Mouse (Mus musculus): ENCODE results near the gene Rras. TPM values are rescaled to one million over a fixed set of nuclear protein-coding genes. Genes with fewer than 3 reads are reported as not detected.

Gene Rras
- total and polyA plus RNA-seq, 3 experiments, result 5.0 to 24.1 TPM; not detected in 1

- TF ChIP-seq SMC3 (IDR thresholded peaks at IDR 0.05; ENCODE audit: low read depth, low read length), result no peak
- TF ChIP-seq TCF12 (IDR thresholded peaks at IDR 0.05; ENCODE audit: low read depth, low read length), result no peak; the same call in 1 of the 2 replicates
- no peak for TF ChIP-seq POLR2AphosphoS5 (IDR thresholded peaks at IDR 0.05; ENCODE audit: borderline replicate concordance, low read depth, low read length)
- no peak; the same call in 1 of the 2 replicates for TF ChIP-seq MXI1 (IDR thresholded peaks at IDR 0.05; ENCODE audit: low read depth, low read length)
- TF ChIP-seq NELFE (IDR thresholded peaks at IDR 0.05; ENCODE audit: low read depth, low read length), result peak; percentile 62
These were observed at the start of gene Rras (continued) for GRCm38 (mm10) chr7:45017242-45018061.

- H3K4me3 ChIP-seq (ENCODE audit: control insufficient read depth in 1 of 2, insufficient read depth in 1 of 2, low read depth in 2 of 2, low read length in 2 of 2), result peak overlapping the region; percentile 56 to 80
- peak overlapping the region; percentile 48 for H3K9ac ChIP-seq (ENCODE audit: control insufficient read depth, low read depth, low read length, poor library complexity, severe bottlenecking)
- H3K27ac ChIP-seq (ENCODE audit: control insufficient read depth, low read depth, low read length), result peak overlapping the region; percentile 27
- H3K27me3 ChIP-seq (ENCODE audit: control insufficient read depth in 1 of 2, insufficient read depth in 2 of 2, low read length in 2 of 2), result no peaks in the 10 kb centered on the region
- no peaks in the 10 kb centered on the region; a peak in 1 of 4 replicates for H3K36me3 ChIP-seq (ENCODE audit: control insufficient read depth in 1 of 2, insufficient read depth in 2 of 2, low read length in 2 of 2)
- H3K4me1 ChIP-seq (ENCODE audit: control insufficient read depth in 1 of 2, insufficient read depth in 2 of 2, low read length in 2 of 2), result peaks cover 0 to 5% of the 10 kb centered on the region in 2 experiments; a peak in 1 of 4 replicates
- no peaks in the 10 kb centered on the region for H3K79me2 ChIP-seq (ENCODE audit: control insufficient read depth, insufficient read depth, low read length, poor library complexity)
- H3K9me3 ChIP-seq (replicated peaks; ENCODE audit: insufficient read depth, low read length), result no peaks in the 10 kb centered on the region
- DNase-seq (ENCODE audit: low read depth, low spot score), result peak; percentile 98
- no peak for TF ChIP-seq TAL1 (IDR thresholded peaks at IDR 0.05; ENCODE audit: low read length)
- TF ChIP-seq ZMIZ1 (IDR thresholded peaks at IDR 0.05; ENCODE audit: low read depth, low read length), result no peak
- no peak for TF ChIP-seq MYC (IDR thresholded peaks at IDR 0.05; ENCODE audit: low read depth, low read length)
- no peak for TF ChIP-seq ZNF384 (IDR thresholded peaks at IDR 0.05; ENCODE audit: low read depth, low read length)
- TF ChIP-seq NRF1 (IDR thresholded peaks at IDR 0.05; ENCODE audit: insufficient read depth, low read depth, low read length, poor library complexity, severe bottlenecking), result peak; percentile 25; the same call in 1 of the 2 replicates
- TF ChIP-seq POLR2AphosphoS5 (IDR thresholded peaks at IDR 0.05; ENCODE audit: borderline replicate concordance, low read depth, low read length), result no peak
- TF ChIP-seq UBTF (IDR thresholded peaks at IDR 0.05; ENCODE audit: borderline replicate concordance, insufficient read depth, low read depth, low read length), result no peak
- TF ChIP-seq ELF1 (IDR thresholded peaks at IDR 0.05; ENCODE audit: low read depth, low read length), result 0 out of 2 replicates have a peak, but pooled peaks have one; percentile 23
- no peak for TF ChIP-seq USF1 (IDR thresholded peaks at IDR 0.05; ENCODE audit: low read depth, low read length)
- TF ChIP-seq MAFK (IDR thresholded peaks at IDR 0.05; ENCODE audit: borderline replicate concordance, low read depth, low read length), result no peak
- TF ChIP-seq SMC3 (IDR thresholded peaks at IDR 0.05; ENCODE audit: low read depth, low read length), result no peak
- TF ChIP-seq TBP (IDR thresholded peaks at IDR 0.05; ENCODE audit: low read depth, low read length), result peak; percentile 37; the same call in 1 of the 2 replicates
- TF ChIP-seq E2F4 (IDR thresholded peaks at IDR 0.05; ENCODE audit: borderline replicate concordance, low read depth, low read length), result no peak
- peak; percentile 76 for TF ChIP-seq CHD2 (IDR thresholded peaks at IDR 0.05; ENCODE audit: low read length)
- no peak for TF ChIP-seq EP300 (IDR thresholded peaks at IDR 0.05; ENCODE audit: low read depth in 1 of 2, low read length in 2 of 2)
- TF ChIP-seq JUND (IDR thresholded peaks at IDR 0.05; ENCODE audit: low read depth, low read length), result no peak
- TF ChIP-seq KAT2A (conservative IDR thresholded peaks at IDR 0.05; ENCODE audit: low read depth, low read length), result no peak
- TF ChIP-seq SIN3A (IDR thresholded peaks at IDR 0.05; ENCODE audit: low read length), result peak; percentile 72
- peak; percentile 61 for TF ChIP-seq NELFE (IDR thresholded peaks at IDR 0.05; ENCODE audit: low read depth, low read length)
- TF ChIP-seq GATA1 (IDR thresholded peaks at IDR 0.05; ENCODE audit: low read depth, low read length), result no peak
- TF ChIP-seq MEF2A (IDR thresholded peaks at IDR 0.05; ENCODE audit: extremely low read depth, insufficient replicate concordance, low read depth, low read length, poor library complexity, severe bottlenecking), result no peak
- no peak; the same call in 1 of the 2 replicates for TF ChIP-seq MXI1 (IDR thresholded peaks at IDR 0.05; ENCODE audit: low read depth, low read length)
- TF ChIP-seq BHLHE40 (IDR thresholded peaks at IDR 0.05; ENCODE audit: borderline replicate concordance, low read depth, low read length), result no peak
- TF ChIP-seq ETS1 (IDR thresholded peaks at IDR 0.05; ENCODE audit: low read depth, low read length), result no peak
- no peak for TF ChIP-seq MYB (IDR thresholded peaks at IDR 0.05; ENCODE audit: low read depth, low read length)
- TF ChIP-seq HCFC1 (IDR thresholded peaks at IDR 0.05; ENCODE audit: low read depth, low read length), result peak; percentile 54; the same call in 1 of the 2 replicates
- TF ChIP-seq CHD1 (IDR thresholded peaks at IDR 0.05; ENCODE audit: low read depth, low read length), result no peak
- TF ChIP-seq ZC3H11A (IDR thresholded peaks at IDR 0.05; ENCODE audit: low read depth, low read length), result no peak
- no peak for TF ChIP-seq RCOR1 (IDR thresholded peaks at IDR 0.05; ENCODE audit: low read depth, low read length)
- no peak for TF ChIP-seq GABPA (IDR thresholded peaks at IDR 0.05; ENCODE audit: low read depth, low read length)
- TF ChIP-seq CTCF (IDR thresholded peaks at IDR 0.05 in 2 of 3, conservative IDR thresholded peaks at IDR 0.05 in 1 of 3; ENCODE audit: control insufficient read depth in 1 of 3, insufficient read depth in 1 of 3, low read depth in 2 of 3, low read length in 3 of 3, poor library complexity in 1 of 3, severe bottlenecking in 1 of 3), result no peak
These were observed 47.5 kb upstream of the Rras start for GRCm38 (mm10) chr7:44970231-44970691.

Measured in MEL (cell line).